Mouse (Mus musculus) myocyte (in vitro differentiated cells): Measurements from ENCODE around the gene Fcho1.

Experiments used
- E2F4 ChIP-seq: IDR thresholded peaks from one replicate; pipeline ENCODE4 v1.6.1; 2011; ENCODE audit warnings: mild to moderate bottlenecking, control low read depth, moderate library complexity; ENCODE audit not compliant: insufficient read depth
- POLR2A ChIP-seq: IDR thresholded peaks from one replicate; pipeline ENCODE4 v1.6.1; 2011; ENCODE audit warnings: low read depth, mild to moderate bottlenecking, control low read depth, moderate library complexity; ENCODE audit not compliant: insufficient read length
- REST ChIP-seq: IDR thresholded peaks from one replicate; pipeline ENCODE4 v1.6.1; 2011; ENCODE audit warnings: mild to moderate bottlenecking, control low read depth, moderate library complexity; ENCODE audit not compliant: insufficient read depth, insufficient read length
- TCF12 ChIP-seq: IDR thresholded peaks from one replicate; pipeline ENCODE4 v1.6.1; 2011; ENCODE audit warnings: mild to moderate bottlenecking, control low read depth; ENCODE audit not compliant: poor library complexity, insufficient read depth, severe bottlenecking

DNA sequence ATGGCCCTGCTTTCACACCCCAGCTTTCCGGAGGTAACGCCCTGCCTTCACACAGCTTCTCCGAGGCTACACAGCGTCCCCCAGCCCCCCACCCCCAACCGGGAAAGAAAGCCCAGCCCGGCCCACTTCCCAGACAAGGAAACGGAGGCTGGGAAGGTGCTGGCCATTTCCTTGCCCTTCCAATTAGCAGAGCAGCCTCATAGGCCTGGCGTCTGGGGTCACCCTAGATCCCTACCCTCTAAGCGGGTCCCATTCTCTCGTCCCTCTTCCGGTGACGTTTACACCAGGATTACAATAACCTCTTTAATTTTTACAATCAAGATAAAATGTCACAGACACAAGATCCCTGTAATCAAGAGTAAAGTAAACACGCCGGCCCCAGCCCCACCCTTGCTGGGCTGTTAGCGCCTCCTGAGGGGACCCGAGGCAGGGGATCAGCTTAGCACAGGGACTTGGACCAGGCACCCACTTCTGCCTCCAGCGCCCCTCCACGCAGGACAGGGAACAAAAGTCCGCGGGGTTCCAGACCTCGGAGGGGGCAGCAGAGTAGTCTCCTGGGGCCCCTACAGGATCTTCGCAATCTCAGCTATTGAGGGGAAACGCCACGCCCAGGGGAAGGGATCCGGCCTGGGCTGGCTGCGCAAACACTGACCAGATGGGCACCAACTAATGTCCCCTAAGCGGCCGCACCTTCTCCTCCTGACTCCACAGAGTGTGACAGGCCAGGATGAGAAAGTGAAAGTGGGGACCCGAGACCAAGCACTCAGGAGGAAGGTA, 24.8 kb downstream of the Fcho1 start:
- TF ChIP-seq POLR2A (no peak), E2F4 (no peak), TCF12 (no peak), REST (no peak)
